Mouse (Mus musculus) neural tube, embryonic 15.5 days (tissue): ENCODE measurements at regions not wholly inside any gene's neighbourhood (a gene's known extent, or its start where the extent isn't known, plus 50 kb on each side); places are given as distances from the start of the nearest gene placed in this dataset.

Experiments used
- ATAC-seq: fragments of 200-750 bp; cut with Nextera tagmentation; 2 replicates; pipeline ENCODE4 v1.8.0; 2017; ENCODE audit warnings: mild to moderate bottlenecking, moderate TSS enrichment, moderate library complexity; ENCODE audit not compliant: low FRiP score
- H3K27ac ChIP-seq: fragments of 300-500 bp; sonication (generic); replicated peaks from 2 replicates; pipeline ENCODE4 v1.5.1; 2015; ENCODE audit warnings: mild to moderate bottlenecking, inconsistent platforms
- H3K27me3 ChIP-seq: fragments of 300-500 bp; sonication (generic); replicated peaks from 2 replicates; pipeline ENCODE4 v1.6.1; 2015; ENCODE audit warnings: inconsistent platforms
- H3K36me3 ChIP-seq: fragments of 300-500 bp; sonication (generic); 2 replicates; pipeline ENCODE4 v1.6.1; 2015; ENCODE audit warnings: inconsistent platforms
- H3K4me1 ChIP-seq: fragments of 300-500 bp; sonication (generic); 2 replicates; pipeline ENCODE4 v1.6.1; 2015; ENCODE audit warnings: inconsistent platforms
- H3K4me2 ChIP-seq: fragments of 300-500 bp; sonication (generic); 2 replicates; pipeline ENCODE4 v1.6.1; 2015; ENCODE audit warnings: inconsistent platforms, mild to moderate bottlenecking, moderate library complexity
- H3K4me3 ChIP-seq: fragments of 300-500 bp; sonication (generic); replicated peaks from 2 replicates; pipeline ENCODE4 v1.5.1; 2015; ENCODE audit warnings: mild to moderate bottlenecking, inconsistent platforms
- H3K9ac ChIP-seq: fragments of 300-500 bp; sonication (generic); replicated peaks from 2 replicates; pipeline ENCODE4 v1.6.1; 2015; ENCODE audit warnings: mild to moderate bottlenecking, inconsistent platforms
- H3K9me3 ChIP-seq: fragments of 300-500 bp; sonication (generic); replicated peaks from 2 replicates; pipeline ENCODE4 v1.6.1; 2016; ENCODE audit warnings: inconsistent platforms
- WGBS: fragments of 180-500 bp; shearing (Covaris S2); methylation state at CpG from one replicate; pipeline ENCODE4 v1.1.7; 2015; ENCODE audit warnings: mixed read lengths; 5-methylcytosine and 5-hydroxymethylcytosine counted together

DNA sequence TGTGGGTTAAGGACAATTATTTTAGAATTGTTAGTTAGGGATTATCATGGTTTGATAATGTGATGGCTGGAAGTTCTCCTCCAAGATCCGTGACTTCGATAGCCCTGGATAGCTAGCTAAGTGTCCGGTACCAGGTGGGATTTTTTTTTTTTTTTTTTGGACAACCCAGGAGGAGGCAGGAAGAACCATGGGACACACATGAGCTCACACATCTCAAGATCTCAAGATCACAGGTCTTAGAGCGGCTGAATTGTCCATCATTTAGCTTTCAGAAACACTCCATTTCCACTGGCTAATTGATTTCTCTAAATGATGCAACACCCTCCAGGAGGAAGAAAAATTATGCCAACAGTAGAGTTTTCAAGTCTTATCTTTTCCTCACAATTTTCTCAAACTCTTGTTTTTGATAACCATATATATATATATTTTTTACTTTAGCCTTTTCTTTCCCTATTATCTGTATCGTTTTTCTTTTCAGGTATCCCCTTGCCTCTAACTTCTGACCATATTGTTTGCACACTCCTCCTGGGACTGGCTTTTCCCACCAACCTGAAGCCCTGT is 54.5 kb upstream of the Ctnnb1 start:
- no peak overlapping the region for H3K4me3 ChIP-seq
- H3K27me3 ChIP-seq = no peaks in the 10 kb centered on the region
- H3K36me3 ChIP-seq = no peaks in the 10 kb centered on the region
- 93% methylated on average over 5 of the region's 5 CpGs for WGBS
- no peak overlapping the region for H3K9ac ChIP-seq
- no peak overlapping the region for H3K4me2 ChIP-seq
- ATAC-seq = no peak
- no peak overlapping the region for H3K27ac ChIP-seq
- H3K9me3 ChIP-seq = no peaks in the 10 kb centered on the region
- H3K4me1 ChIP-seq = peaks cover 15% of the 10 kb centered on the region

DNA sequence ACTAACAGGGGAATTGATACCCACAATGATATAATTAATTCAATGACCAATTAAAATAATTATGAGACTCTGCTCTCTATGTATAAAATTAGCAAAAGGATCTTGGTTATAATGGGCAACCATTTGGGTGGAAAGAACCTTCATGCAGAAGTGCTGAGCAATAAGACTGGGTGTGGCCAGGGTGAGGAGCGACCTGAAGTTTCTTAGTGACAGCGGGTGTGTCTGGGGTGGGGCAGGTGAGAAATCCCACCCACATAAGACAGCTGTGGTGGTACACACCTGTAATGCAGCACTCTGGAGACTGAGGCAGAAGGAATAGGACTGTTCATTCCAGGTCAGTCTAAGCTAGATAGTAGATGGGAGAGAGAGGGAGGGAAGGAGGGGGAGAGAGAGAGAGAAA is 51.9 kb upstream of the Ctnnb1 start:
- Histone ChIP-seq H3K4me1 (peaks cover 7% of the 10 kb centered on the region; the same call in 1 of the 2 replicates), H3K27me3 (no peaks in the 10 kb centered on the region), H3K4me3 (no peak overlapping the region), H3K9me3 (no peaks in the 10 kb centered on the region), H3K9ac (no peak overlapping the region), H3K36me3 (no peaks in the 10 kb centered on the region), H3K27ac (no peak overlapping the region), H3K4me2 (no peak overlapping the region)
- ATAC-seq = no peak
- WGBS = 89% methylated on average over 2 of the region's 2 CpGs
